Mouse (Mus musculus) thymus, adult 2 months (tissue): ENCODE data around the gene Thada. TPM values are rescaled to one million over a fixed set of nuclear protein-coding genes. Genes with fewer than 3 reads are reported as not detected.

ENCODE experiments used
- DNase-seq: peaks from one replicate; pipeline ENCODE4 v3.0.0; 2021
- H3K27ac ChIP-seq: fragments of 200-500 bp; 2 replicates; pipeline ENCODE4 v1.5.1; 2012; ENCODE audit warnings: low read length, control low read depth; ENCODE audit not compliant: control insufficient read depth, insufficient read depth
- H3K27me3 ChIP-seq: fragments of 200-500 bp; 2 replicates; pipeline ENCODE4 v1.6.1; 2012; ENCODE audit warnings: mild to moderate bottlenecking, low read length, moderate library complexity, mixed read lengths; ENCODE audit not compliant: control insufficient read depth, insufficient read depth
- H3K36me3 ChIP-seq: fragments of 200-500 bp; 2 replicates; pipeline ENCODE4 v1.6.1; 2012; ENCODE audit warnings: mild to moderate bottlenecking, low read length, moderate library complexity; ENCODE audit not compliant: control insufficient read depth, insufficient read depth
- H3K4me1 ChIP-seq: fragments of 200-500 bp; replicated peaks from 2 replicates; pipeline ENCODE4 v1.6.1; 2012; ENCODE audit warnings: low read length; ENCODE audit not compliant: control insufficient read depth, insufficient read depth
- H3K4me3 ChIP-seq: fragments of 200-500 bp; 2 replicates; pipeline ENCODE4 v1.5.1; 2012; ENCODE audit warnings: mild to moderate bottlenecking, low read length, control low read depth, moderate library complexity; ENCODE audit not compliant: control insufficient read depth, insufficient read depth
- CTCF ChIP-seq: fragments of 200-500 bp; IDR thresholded peaks from 2 replicates; pipeline ENCODE4 v1.5.1; 2012; ENCODE audit warnings: mild to moderate bottlenecking, control low read depth, low read length, moderate library complexity, borderline replicate concordance; ENCODE audit not compliant: control insufficient read depth, poor library complexity, insufficient read depth; ENCODE audit errors: extremely low read depth
- POLR2A ChIP-seq: fragments of 200-500 bp; IDR thresholded peaks from 2 replicates; pipeline ENCODE4 v1.6.1; 2012; ENCODE audit warnings: mild to moderate bottlenecking, low read length, control low read depth, moderate library complexity; ENCODE audit not compliant: control insufficient read depth, poor library complexity, insufficient read depth; ENCODE audit errors: extremely low read depth
- WGBS: fragments of 180-500 bp; shearing (Covaris S2); methylation state at CpG from one replicate; pipeline ENCODE4 v1.1.7; 2018; 5-methylcytosine and 5-hydroxymethylcytosine counted together
- polyA plus RNA-seq: library from polyadenylated mRNA; depleted of rRNA; stranded (reverse); fragments of >200 nt; gene quantifications from 2 replicates; pipeline ENCODE4 v1.2.3, GENCODE M21; 2012

Gene Thada
- polyA plus RNA-seq, 1 experiment = 40.1 TPM

DNA sequence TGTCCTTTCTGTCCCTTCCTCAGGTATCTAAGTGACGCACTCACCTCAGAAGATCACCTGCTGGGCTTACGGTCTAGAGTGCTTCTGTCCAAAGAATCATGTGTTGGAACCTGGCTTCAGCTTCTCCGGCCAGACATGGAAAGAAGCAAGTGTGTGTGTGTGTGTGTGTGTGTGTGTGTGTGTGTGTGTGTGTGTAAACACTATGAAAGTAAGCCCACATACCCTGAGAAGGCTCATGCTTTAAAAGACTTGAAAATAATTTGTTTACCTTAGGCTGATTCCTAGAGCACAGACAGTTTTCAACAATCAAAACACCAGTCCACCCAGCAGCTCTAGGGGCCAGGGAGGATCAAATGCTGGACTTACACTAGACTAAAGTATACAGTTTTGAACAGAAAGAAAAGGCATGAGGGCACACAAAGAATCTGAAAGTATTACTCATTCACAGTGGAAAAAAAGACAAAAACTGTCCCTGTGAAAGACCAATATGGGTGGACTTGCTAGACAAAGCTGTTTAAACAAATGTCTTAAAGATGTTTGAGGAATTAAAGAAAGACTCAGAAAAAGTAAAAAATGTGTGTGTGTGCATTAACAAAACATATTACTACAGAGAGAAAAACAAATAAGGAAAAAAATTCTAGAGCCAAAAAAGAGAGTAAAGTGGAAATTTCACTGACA, 112.6 kb downstream of the Thada start:
- DNase-seq = no peak
- no peak overlapping the region for H3K4me3 ChIP-seq
- H3K27me3 ChIP-seq = no peaks in the 10 kb centered on the region
- TF ChIP-seq POLR2A = no peak
- TF ChIP-seq CTCF = no peak
- WGBS = 96% methylated on average over 3 of the region's 3 CpGs
- H3K27ac ChIP-seq = no peak overlapping the region
- peaks cover 7% of the 10 kb centered on the region for H3K4me1 ChIP-seq
- H3K36me3 ChIP-seq = no peaks in the 10 kb centered on the region

DNA sequence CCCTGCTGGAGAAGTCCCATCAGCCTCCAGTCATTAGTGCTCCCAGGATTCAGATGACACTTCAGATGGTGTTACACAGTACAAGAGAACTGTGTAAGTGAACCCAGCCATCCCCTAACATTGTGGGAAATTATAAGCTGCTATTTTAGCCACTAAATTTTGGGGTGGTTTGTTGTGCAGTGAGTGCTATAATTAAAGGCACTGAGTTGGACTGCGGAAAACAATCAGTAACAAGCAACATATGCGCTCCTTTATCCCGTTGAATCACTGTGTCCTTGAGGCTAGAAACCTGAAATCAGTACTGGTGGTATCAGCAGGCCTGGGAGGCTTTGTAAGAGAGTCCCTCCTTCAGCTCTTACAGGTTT, 113.2 kb downstream of the Thada start:
- no peaks in the 10 kb centered on the region for H3K27me3 ChIP-seq
- TF ChIP-seq CTCF = no peak
- TF ChIP-seq POLR2A = no peak
- H3K27ac ChIP-seq = no peak overlapping the region
- no peak for DNase-seq
- WGBS = 98% methylated on average over 3 of the region's 3 CpGs
- H3K4me3 ChIP-seq = no peak overlapping the region
- H3K4me1 ChIP-seq = peaks cover 7% of the 10 kb centered on the region
- no peaks in the 10 kb centered on the region for H3K36me3 ChIP-seq

DNA sequence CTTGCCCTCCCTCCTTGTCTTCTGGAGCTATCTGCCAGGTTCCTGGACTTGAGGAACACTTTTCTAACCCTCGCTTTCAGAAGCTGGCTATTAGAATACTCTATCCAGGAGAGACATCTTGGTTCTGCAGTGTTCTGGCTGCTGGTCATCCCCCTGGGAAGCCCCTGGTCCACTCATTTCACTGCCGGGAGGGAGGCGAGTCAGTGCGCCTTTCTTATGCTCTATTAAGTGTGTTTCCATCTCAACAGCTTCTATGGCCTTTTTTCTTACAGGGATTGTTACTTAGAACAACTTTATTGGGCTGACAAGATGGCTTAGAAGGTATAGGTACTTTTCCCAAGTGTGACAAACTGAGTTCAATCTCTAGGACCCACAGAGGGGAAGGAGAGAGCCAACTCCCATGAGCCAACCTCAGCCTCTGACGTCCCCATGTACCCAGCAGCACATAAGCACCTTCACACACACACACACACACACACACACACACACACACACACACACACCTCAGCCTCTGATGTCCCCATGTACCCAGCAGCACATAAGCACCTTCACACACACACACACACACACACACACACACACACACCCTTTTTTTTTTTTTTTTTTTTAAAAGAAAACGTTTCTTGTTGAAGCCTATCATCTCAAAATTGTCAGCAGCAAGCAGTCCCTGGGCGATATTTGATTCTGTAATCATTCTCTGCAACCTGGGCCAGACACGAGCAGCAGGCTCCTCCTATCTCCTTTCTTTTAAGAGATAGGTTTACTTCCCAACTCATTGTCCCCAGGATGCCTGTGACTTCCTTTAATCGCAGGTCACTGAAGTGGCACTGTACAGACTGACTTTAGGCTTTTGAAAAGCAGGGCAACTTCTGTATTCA, 113.9 kb downstream of the Thada start:
- TF ChIP-seq CTCF (no peak), POLR2A (no peak)
- Histone ChIP-seq H3K36me3 (no peaks in the 10 kb centered on the region), H3K4me3 (no peak overlapping the region), H3K27me3 (no peaks in the 10 kb centered on the region), H3K4me1 (peaks cover 7% of the 10 kb centered on the region), H3K27ac (no peak overlapping the region)
- 86% methylated on average over 9 of the region's 9 CpGs for WGBS
- DNase-seq = no peak

DNA sequence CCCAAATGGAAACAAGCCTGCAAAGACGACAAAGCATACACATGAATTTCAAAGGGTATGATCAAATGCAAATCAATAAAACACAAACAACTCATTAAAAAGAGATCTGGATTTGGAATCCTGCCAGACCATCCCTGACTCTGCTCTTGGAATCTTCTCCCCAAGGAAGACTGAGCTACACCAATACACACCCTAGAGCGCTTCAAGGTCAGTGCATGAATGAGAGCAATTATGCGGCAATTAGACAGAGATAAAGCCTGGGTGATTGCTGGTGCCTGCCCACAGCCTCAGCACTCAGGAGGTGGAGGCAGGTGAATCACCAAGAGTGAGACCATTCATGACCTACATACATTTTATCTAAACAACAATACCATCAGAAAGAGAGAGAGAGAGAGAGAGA, 114.7 kb downstream of the Thada start:
- H3K4me1 ChIP-seq = peaks cover 7% of the 10 kb centered on the region
- no peak for TF ChIP-seq POLR2A
- no peak for TF ChIP-seq CTCF
- H3K36me3 ChIP-seq = no peaks in the 10 kb centered on the region
- H3K27ac ChIP-seq = no peak overlapping the region
- DNase-seq = no peak
- no peak overlapping the region for H3K4me3 ChIP-seq
- WGBS = 94% methylated on average over 3 of the region's 3 CpGs
- no peaks in the 10 kb centered on the region for H3K27me3 ChIP-seq

DNA sequence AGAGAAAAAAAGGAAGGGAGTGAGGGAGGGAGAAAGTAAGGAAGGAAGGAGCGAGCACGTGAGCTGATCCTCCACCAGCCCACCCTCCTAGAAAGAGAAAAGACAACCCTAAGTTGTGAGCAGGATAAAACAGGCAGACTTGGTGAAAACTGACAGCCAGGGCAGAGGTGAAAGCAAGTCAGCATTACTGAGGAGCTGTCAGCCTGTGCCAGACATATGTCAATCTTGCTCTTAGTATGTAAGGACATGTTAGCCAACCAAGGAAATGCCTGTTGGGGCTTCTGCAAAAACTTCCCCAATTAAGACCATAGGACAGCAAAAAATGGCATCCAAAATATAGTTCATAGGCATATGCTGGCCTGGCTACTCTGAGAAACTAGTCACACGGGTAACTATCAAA, 117.1 kb downstream of the Thada start:
- over 99% methylated on average over 3 of the region's 3 CpGs for WGBS
- Histone ChIP-seq H3K36me3 (no peaks in the 10 kb centered on the region), H3K4me1 (no peaks in the 10 kb centered on the region; the same call in 1 of the 2 replicates), H3K4me3 (no peak overlapping the region), H3K27me3 (no peaks in the 10 kb centered on the region), H3K27ac (no peak overlapping the region)
- DNase-seq = no peak
- TF ChIP-seq POLR2A (no peak), CTCF (no peak)

DNA sequence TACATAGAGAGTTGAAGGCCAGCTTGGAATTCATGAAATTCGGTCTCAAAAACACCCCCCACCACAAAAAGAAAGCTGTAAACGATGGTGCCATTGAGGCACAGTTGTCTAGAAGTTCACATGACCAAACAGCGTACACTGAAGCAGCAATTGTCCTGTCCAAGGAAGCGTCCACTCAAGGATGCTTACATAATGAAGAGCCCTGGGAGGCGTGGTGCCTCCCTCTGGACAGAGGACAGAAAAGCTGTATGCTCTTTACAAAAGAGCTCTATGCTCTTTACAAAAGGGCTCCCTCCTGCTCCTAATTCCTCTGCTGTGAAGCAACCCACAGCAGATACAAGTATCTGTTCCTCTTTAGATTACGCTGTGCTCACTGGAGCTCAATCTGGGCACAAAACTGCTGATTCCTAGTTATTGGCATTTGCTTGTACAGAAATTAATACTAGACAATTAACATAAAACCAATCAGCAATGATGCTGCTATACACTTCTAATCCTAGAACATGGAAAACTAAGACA, 123.6 kb downstream of the Thada start:
- DNase-seq = no peak
- Histone ChIP-seq H3K36me3 (no peaks in the 10 kb centered on the region), H3K4me3 (no peak overlapping the region), H3K27me3 (no peaks in the 10 kb centered on the region), H3K4me1 (no peaks in the 10 kb centered on the region), H3K27ac (no peak overlapping the region)
- no peak for TF ChIP-seq POLR2A
- no peak for TF ChIP-seq CTCF
- WGBS = 96% methylated on average over 6 of the region's 6 CpGs

DNA sequence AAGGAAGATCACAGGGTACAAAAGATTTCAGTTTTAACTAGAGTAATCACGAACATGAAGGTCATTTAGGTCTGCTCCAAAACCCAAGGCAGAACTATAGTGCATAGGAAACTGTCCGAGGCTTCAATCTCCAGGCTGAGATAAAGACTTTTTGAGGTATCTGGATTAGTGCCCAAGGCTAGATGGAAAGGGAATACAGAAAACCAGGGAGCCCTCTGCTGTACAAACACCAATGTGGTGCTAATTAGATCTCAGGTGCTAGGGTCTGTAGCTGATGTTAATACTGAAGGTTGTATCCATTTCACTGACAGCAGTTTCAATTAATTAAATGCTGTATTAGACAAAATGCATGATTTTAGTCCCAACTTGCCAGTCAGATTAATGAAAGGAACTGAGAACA, 124.3 kb downstream of the Thada start:
- no peak for DNase-seq
- Histone ChIP-seq H3K36me3 (no peaks in the 10 kb centered on the region), H3K4me3 (no peak overlapping the region), H3K27me3 (no peaks in the 10 kb centered on the region), H3K4me1 (no peaks in the 10 kb centered on the region), H3K27ac (no peak overlapping the region)
- TF ChIP-seq CTCF (no peak), POLR2A (no peak)
- 86% methylated on average over 2 of the region's 2 CpGs for WGBS
